Mouse (Mus musculus) ES-Bruce4 (cell line): ENCODE results near the gene Csad.

Source experiments
- CTCF ChIP-seq: IDR thresholded peaks from one replicate; pipeline ENCODE4 v1.8.1; 2011; ENCODE audit warnings: low read depth, low read length
- EP300 ChIP-seq: IDR thresholded peaks from 2 replicates; pipeline ENCODE4 v1.6.1; 2011; ENCODE audit warnings: low read depth, low read length; ENCODE audit not compliant: insufficient read depth

- TF ChIP-seq CTCF, result peak; percentile 69
- TF ChIP-seq EP300, result no peak
These were observed 26.2 kb downstream of the Csad start for GRCm38 (mm10) chr15:102178279-102178678.
